Comparison of ENCODE assay signal across 8 mouse cellular contexts in the genomic region with DNA sequence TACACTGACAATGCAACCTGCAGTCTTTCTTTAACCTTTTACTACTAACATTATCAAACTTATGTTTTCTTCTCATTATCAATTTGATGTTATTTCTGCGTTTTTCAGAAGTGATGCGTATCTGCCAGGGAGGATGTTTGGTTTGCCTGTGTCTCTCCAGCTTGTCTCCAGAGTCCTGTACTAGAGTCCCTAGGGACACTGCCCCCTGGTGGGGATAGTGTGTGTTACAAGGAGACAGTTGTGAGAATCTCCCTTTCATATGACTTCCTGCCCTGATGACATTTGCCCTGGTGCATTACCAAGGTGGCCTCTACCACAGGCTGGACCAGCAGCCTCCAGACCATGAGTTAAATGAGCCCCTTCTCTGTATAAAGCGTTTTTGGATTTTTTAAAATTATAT. TPM values are rescaled to one million over a fixed set of nuclear protein-coding genes. Genes with fewer than 3 reads are reported as not detected.
A peak's percentile ranks its signal among the peaks of the same experiment; 100 is the strongest.
DNase-seq lines count a peak whose midpoint lies in the region; ATAC-seq lines count a peak whose summit lies in the region.

No protein-coding gene starts in this region.

- peak; percentile 66 to 91 for DNase-seq in adrenal gland, adult (ENCODE audit: inconsistent age in 2 of 2, low spot score in 1 of 2)
- no peak for DNase-seq in adrenal gland, adult 8-10 months
- peak; percentile 87 for DNase-seq in 3T3-L1 (ENCODE audit: low read depth, low spot score)
- peak; percentile 77 for DNase-seq in adrenal gland, postnatal 25 days
- peak; percentile 90 for DNase-seq in kidney, postnatal 10 days
- peak; percentile 63 to 69 for DNase-seq in lung, adult 18-20 months
- peak; percentile 32 to 80 for DNase-seq in spleen, adult 18-20 months

- ATAC-seq in erythroblast, adult 5-6 weeks (replicated peaks; ENCODE audit: low FRiP score, poor library complexity, severe bottlenecking) = peak; percentile 70

RNA-seq across cellular contexts. Expression of a gene that starts 15.3 kb away (rescaled TPM):
- total RNA-seq in adrenal gland, adult 8-10 months (2022) = 100 to 1,000 TPM; 496 to 577 (median 521) TPM
- total RNA-seq in adrenal gland, postnatal 25 days (2021) = 492 and 528 TPM in 2 replicates
- 365 and 373 TPM in 2 replicates for total RNA-seq in erythroblast, adult 5-6 weeks (2015; ENCODE audit: low replicate concordance)
- 312 and 351 TPM in 2 replicates for total RNA-seq in erythroblast, adult 5-6 weeks (2017; ENCODE audit: low replicate concordance)

RNA-seq across cellular contexts. Expression of a gene that starts 46.9 kb away (rescaled TPM):
- 1 to 10 TPM in 2 of 4 experiments, under 1 TPM in 2; 0.15 to 4.7 (median 1.6) TPM for total RNA-seq in adrenal gland, adult 8-10 months (2022)
- total RNA-seq in adrenal gland, postnatal 25 days (2021) = 1.8 and 2.3 TPM in 2 replicates
- total RNA-seq in erythroblast, adult 5-6 weeks (2015; ENCODE audit: low replicate concordance) = 0.63 TPM in 1 of 2 replicates, not detected in the other
- total RNA-seq in erythroblast, adult 5-6 weeks (2017; ENCODE audit: low replicate concordance) = 0.17 TPM in 1 of 2 replicates, not detected in the other
